Mouse (Mus musculus) adrenal gland, postnatal 4 days (tissue): Measurements from ENCODE around the gene Sgk1. TPM values are rescaled to one million over a fixed set of nuclear protein-coding genes. Genes with fewer than 3 reads are reported as not detected.

Source experiments
- DNase-seq, 2 experiments: peaks; one replicate each; pipeline ENCODE4 v3.0.0; 2021 to 2022; ENCODE audit warnings: low spot score in 2 of 2, mixed read lengths in 2 of 2
- total RNA-seq, 2 experiments: library from RNA; stranded (reverse); gene quantifications; 2 replicates each; pipeline ENCODE4 v1.2.3; 2021

Gene Sgk1
- total RNA-seq, 2 experiments from 2014 or later: 116 to 120 TPM

- no peak for DNase-seq
These were observed 114.9 kb downstream of the Sgk1 start for GRCm38 (mm10) chr10:21996660-21997447.

- DNase-seq: no peak
These were observed 115.7 kb downstream of the Sgk1 start for GRCm38 (mm10) chr10:21997550-21998204.

GRCm38 (mm10) chr10:21998503-21999180, 116.7 kb downstream of the Sgk1 start:
- DNase-seq: no peak

GRCm38 (mm10) chr10:22000491-22001306, 118.7 kb downstream of the Sgk1 start:
- no peak for DNase-seq

- DNase-seq: no peak
These were observed 119.6 kb downstream of the Sgk1 start for GRCm38 (mm10) chr10:22001621-22002020.

GRCm38 (mm10) chr10:22004763-22005162, 122.8 kb downstream of the Sgk1 start:
- no peak for DNase-seq

GRCm38 (mm10) chr10:22007160-22007801, 125.3 kb downstream of the Sgk1 start:
- no peak for DNase-seq

GRCm38 (mm10) chr10:22007802-22008172, 125.8 kb downstream of the Sgk1 start:
- no peak for DNase-seq

- DNase-seq: peak; percentile 55 to 62
These were observed 128.3 kb downstream of the Sgk1 start for GRCm38 (mm10) chr10:22010088-22010818.

GRCm38 (mm10) chr10:22017469-22018159, 135.6 kb downstream of the Sgk1 start:
- DNase-seq: no peak

- DNase-seq: no peak
These were observed 136.6 kb downstream of the Sgk1 start for GRCm38 (mm10) chr10:22018618-22019017.

- DNase-seq: no peak
These were observed 152.3 kb downstream of the Sgk1 start for GRCm38 (mm10) chr10:22034303-22034702.

- peak in 1 of 2 experiments; percentile 13 for DNase-seq
These were observed 154.3 kb downstream of the Sgk1 start for GRCm38 (mm10) chr10:22036256-22036655.

Other genes with a start within 250 kb of the Sgk1 start
- not detected for gene 4930444G20Rik, start 185.9 kb downstream of the Sgk1 start, total RNA-seq